Mouse (Mus musculus): ENCODE measurements around the gene Plvap.

The Plvap gene

GRCm38 (mm10) chr8:71464513-71465500 is 46.7 kb downstream of the Plvap start, which contains the start of gene Mrpl34:
Mrpl34 (plus strand) TSS chr8:71464959.
- peak; percentile 100 for DNase-seq

GRCm38 (mm10) chr8:71463188-71464033 is 48.1 kb downstream of the Plvap start, which contains the start of gene Abhd8:
Abhd8 (minus strand) TSS chr8:71463655.
- peak; percentile 98 for DNase-seq

GRCm38 (mm10) chr8:71462786-71463185 is 48.8 kb downstream of the Plvap start:
- DNase-seq, result peak; percentile 77

- DNase-seq, result no peak
Measured at GRCm38 (mm10) chr8:71462191-71462590, 49.4 kb downstream of the Plvap start.

GRCm38 (mm10) chr8:71461152-71461840 is 50.3 kb downstream of the Plvap start:
- DNase-seq, result peak; percentile 22

GRCm38 (mm10) chr8:71460716-71461115 is 50.8 kb downstream of the Plvap start:
- no peak for DNase-seq

DNA sequence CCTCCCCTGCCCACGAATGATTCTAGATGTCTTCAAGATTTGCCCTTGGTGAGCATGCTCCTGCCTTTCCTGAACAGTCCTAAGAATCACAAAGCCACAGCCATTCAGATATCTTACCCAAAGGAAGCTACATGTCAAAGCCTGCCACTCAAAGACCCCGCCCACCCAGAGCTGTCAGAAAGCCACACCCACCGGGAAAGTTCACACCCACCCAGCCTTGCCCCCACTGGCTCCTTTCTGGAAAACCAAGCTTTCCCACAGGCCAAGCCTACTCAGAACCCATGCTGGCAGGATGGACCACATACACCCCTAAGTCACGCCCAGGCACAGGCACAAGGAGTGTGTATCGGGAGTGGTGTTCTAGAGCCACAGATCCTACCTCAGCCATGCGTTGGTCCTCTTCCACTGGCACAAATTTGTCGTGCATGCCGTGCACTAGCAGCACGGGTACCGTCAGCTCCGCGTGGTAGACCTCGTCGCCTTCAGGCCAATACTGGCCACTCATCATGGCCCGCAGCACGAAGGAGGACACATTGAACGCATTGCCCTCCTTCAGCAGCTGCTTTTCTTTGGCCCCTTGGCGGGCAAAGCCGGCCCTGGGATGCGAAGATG is 53.8 kb downstream of the Plvap start:
- DNase-seq, result no peak

DNA sequence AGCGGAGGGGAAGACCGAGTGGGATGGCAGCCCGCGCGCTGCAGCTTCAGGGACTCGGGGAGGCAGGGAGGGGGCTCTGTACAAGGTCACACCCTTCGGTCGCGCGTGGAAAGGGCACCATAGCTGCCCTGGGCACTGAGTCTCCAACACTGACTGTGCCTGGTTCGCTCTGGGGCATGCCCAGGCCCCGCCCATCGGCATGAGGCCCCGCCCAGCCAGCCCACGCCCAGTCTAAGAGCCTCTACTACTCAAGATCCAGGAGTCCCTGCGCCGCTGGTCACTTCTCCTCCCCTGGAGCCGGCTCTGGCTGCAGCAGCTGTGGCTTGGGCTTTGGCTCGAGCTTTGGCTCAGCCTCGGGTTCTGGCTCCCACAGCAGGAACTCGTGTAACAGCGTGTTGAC is 54.6 kb downstream of the Plvap start:
- DNase-seq, result no peak

GRCm38 (mm10) chr8:71454668-71455067 is 56.9 kb downstream of the Plvap start:
- no peak for DNase-seq

DNA sequence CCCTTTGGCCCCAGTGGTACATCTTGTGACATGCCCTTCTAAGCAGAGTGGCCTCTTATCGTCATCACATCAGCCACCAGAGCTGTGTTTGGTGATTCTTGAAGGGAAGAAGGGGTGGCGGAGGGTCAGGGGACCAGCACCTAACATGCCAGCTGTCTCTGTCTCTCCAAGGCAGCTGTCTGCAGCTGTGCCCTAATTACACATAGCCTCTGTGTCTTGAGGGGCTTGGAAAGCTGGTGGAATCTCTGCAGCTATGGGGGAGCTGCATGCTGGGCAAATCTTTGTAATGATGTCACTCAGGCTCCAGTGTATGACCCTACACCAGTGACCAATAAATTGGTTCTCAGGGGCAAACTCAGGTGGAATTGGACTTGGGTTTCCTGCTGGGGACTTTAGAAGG is 58.9 kb downstream of the Plvap start:
- DNase-seq, result no peak

DNA sequence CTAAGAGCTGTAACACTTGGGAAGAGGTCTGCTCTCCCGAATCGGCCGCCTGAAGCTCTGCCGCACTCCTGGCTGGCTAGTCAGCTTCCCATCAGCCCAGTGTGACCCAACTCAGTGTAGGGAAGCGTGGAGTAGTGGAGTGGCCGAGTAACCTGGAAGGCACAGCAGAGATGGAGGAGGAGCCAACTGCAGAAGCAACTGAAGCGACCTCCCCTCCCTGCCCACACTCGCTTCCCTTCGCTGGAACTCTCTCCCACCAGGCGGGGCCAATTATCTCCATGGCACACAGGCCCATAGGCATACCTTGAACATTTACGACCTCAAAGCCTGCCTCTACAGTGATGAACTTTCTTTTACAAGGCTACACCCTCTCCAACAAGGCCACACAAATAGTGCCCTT is 59.8 kb downstream of the Plvap start:
- no peak for DNase-seq

GRCm38 (mm10) chr8:71451337-71451736 is 60.2 kb downstream of the Plvap start:
- DNase-seq, result no peak
